Comparison of ENCODE assay signal across 9 mouse cellular contexts in the genomic region with DNA sequence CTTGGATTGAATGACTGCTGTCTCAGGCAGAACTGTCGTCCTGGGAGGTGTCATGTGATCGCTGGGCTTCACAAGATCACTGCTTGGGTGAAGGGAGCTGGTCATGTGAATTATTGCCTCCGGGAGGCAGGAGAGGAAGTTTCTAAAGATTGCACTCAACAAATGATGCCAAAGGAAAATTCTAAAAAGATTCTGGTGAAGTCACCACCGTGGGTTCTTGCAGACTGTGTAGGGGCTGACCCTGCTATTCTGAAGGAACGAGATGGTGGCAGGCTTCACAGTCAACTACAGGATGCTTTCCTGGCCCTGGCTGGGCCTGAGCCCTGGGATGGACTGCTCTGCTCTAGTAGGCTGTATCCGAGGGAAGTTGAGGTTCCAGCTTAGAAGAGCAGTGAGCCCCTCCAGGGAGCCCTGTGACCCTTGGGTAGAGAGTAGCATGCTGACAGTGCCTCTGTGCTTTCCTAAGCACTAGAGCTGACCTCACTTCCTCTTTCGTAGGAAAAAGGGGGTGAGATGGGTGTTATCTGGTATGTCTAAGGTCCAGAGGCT. TPM values are rescaled to one million over a fixed set of nuclear protein-coding genes. Genes with fewer than 3 reads are reported as not detected.
DNase-seq lines count a peak whose midpoint lies in the region; ATAC-seq and TF ChIP-seq lines count a peak whose summit lies in the region.
"Had no signal": no experiment of that assay in that cellular context is flagged by ENCODE, and none has a peak within 500 bp of the region (broad histone marks: within the 10 kb centered on the region; RNA-seq: fewer than 3 reads in every experiment).

No protein-coding gene starts in this region.

- no peaks in the 10 kb centered on the region for H3K9me3 ChIP-seq in heart, embryonic 13.5 days
- H3K9me3 ChIP-seq: limb, embryonic 13.5 days had no signal

- intact Hi-C loops in heart, postnatal 25 days (cut with DNase I) = loop anchor here (5.0 kb wide), 1 partner anchor 93 kb away; no protein-coding TSS in a partner anchor

- H3K27ac ChIP-seq in heart, embryonic 13.5 days (replicated peaks) = 0 out of 2 replicates have a peak overlapping the region, but pooled peaks have one; percentile 9
- H3K27ac ChIP-seq: limb, embryonic 13.5 days had no signal

- H3K9ac ChIP-seq in heart, embryonic 13.5 days = no peak overlapping the region
- H3K9ac ChIP-seq: limb, embryonic 13.5 days had no signal

- no peak overlapping the region for H3K4me3 ChIP-seq in heart, embryonic 13.5 days
- no peak overlapping the region for H3K4me3 ChIP-seq in lung, adult 2 months (replicated peaks; ENCODE audit: extremely low read depth, low read depth, low read length)
- H3K4me3 ChIP-seq: limb, embryonic 13.5 days had no signal

- WGBS in heart, embryonic 13.5 days = 39% methylated on average over 7 of the region's 7 CpGs
- 42% methylated on average over 7 of the region's 7 CpGs for WGBS in lung, adult 2 months

- no peak for TF ChIP-seq CTCF in lung, adult 2 months (IDR thresholded peaks at IDR 0.05; ENCODE audit: insufficient read depth, low read length)

- no peaks in the 10 kb centered on the region for H3K36me3 ChIP-seq in heart, embryonic 13.5 days
- H3K36me3 ChIP-seq: limb, embryonic 13.5 days had no signal

- peaks cover 77% of the 10 kb centered on the region for H3K4me1 ChIP-seq in heart, embryonic 13.5 days
- H3K4me1 ChIP-seq in lung, adult 2 months (ENCODE audit: control insufficient read depth, insufficient read depth, low read length) = peaks cover 2% of the 10 kb centered on the region; the same call in 1 of the 2 replicates

- ATAC-seq in heart, embryonic 13.5 days (ENCODE audit: extremely low read depth, insufficient number of reproducible peaks, low FRiP score, low TSS enrichment) = no peak

- TF ChIP-seq POLR2A in lung, adult 2 months (IDR thresholded peaks at IDR 0.05; ENCODE audit: borderline replicate concordance, extremely low read depth, low read depth, low read length) = no peak

- H3K4me2 ChIP-seq in heart, embryonic 13.5 days = no peak overlapping the region; the same call in 1 of the 2 replicates
- H3K4me2 ChIP-seq: limb, embryonic 13.5 days had no signal

- DNase-seq in heart, postnatal 25 days (ENCODE audit: low spot score) = no peak
- DNase-seq in 416B (ENCODE audit: low read depth) (peak; percentile 15), MEL-GATA-1-ER (ENCODE audit: extremely low read depth, low read depth) (peak; percentile 20), adipocyte (ENCODE audit: low spot score) (no peak)
- DNase-seq in lung, adult 2 months = peak; percentile 20
- DNase-seq in thymus, postnatal 25 days = no peak
- DNase-seq in thymus, postnatal 14 days = no peak

- no peaks in the 10 kb centered on the region for H3K27me3 ChIP-seq in heart, embryonic 13.5 days (replicated peaks)

RNA-seq across cellular contexts. Expression of a gene that starts 3.1 kb away (rescaled TPM):
- polyA plus RNA-seq in heart, embryonic 13.5 days (2015; fragmentation: Nextera tagmentation; extraction: Ambion mirVana) = 14.4 and 17.6 TPM in 2 replicates
- 10 to 100 TPM; 24.6 to 28.1 TPM for total RNA-seq in heart, postnatal 25 days (2021)
- polyA plus RNA-seq in lung, adult 2 months (2012; rRNA removed) = 78.2 and 94.2 TPM in 2 replicates

RNA-seq across cellular contexts. Expression of a gene that starts 59.3 kb away (rescaled TPM):
- not detected in 2 replicates for polyA plus RNA-seq in heart, embryonic 13.5 days (2015; fragmentation: Nextera tagmentation; extraction: Ambion mirVana)
- total RNA-seq in heart, postnatal 25 days (2021) = not detected
- not detected in 2 replicates for polyA plus RNA-seq in lung, adult 2 months (2012; rRNA removed)

Comparison
In these comparisons a context has a peak if more than half of its experiments do, and no peak if none do; other contexts are left out.
1. DNase-seq: peak in 416B (single experiment), MEL-GATA-1-ER (single experiment) and lung, adult 2 months (single experiment); none in heart, postnatal 25 days (single experiment), thymus, postnatal 25 days (single experiment), adipocyte (single experiment) and thymus, postnatal 14 days (single experiment).